Mouse (Mus musculus) neural tube, embryonic 11.5 days (tissue): ENCODE results near the gene Stfa2l1. TPM values are rescaled to one million over a fixed set of nuclear protein-coding genes. Genes with fewer than 3 reads are reported as not detected.
"Not testable (repeated sequence)": the region's sequence is repeated elsewhere in the genome, so short reads cannot be mapped to it uniquely, and the experiment has no call there.

Experiments used
- ATAC-seq: fragments of 200-750 bp; cut with Nextera tagmentation; 2 replicates; pipeline ENCODE4 v1.8.0; 2017; ENCODE audit warnings: moderate number of reproducible peaks, mild to moderate bottlenecking, moderate TSS enrichment, moderate library complexity; ENCODE audit not compliant: insufficient read depth, low FRiP score, low TSS enrichment
- DNase-seq: peaks from one replicate; pipeline ENCODE4 v3.0.0-alpha.2; 2015; ENCODE audit warnings: low spot score
- H3K27ac ChIP-seq: fragments of 300-500 bp; sonication (generic); 2 replicates; pipeline ENCODE4 v1.5.1; 2014; ENCODE audit warnings: low read depth, mild to moderate bottlenecking, low read length
- H3K27me3 ChIP-seq: fragments of 300-500 bp; sonication (generic); 2 replicates; pipeline ENCODE4 v1.6.1; 2014; ENCODE audit warnings: mild to moderate bottlenecking, low read length, mixed read lengths; ENCODE audit not compliant: control insufficient read depth, insufficient read depth
- H3K36me3 ChIP-seq: fragments of 300-500 bp; sonication (generic); 2 replicates; pipeline ENCODE4 v1.6.1; 2014; ENCODE audit warnings: mild to moderate bottlenecking, low read length, moderate library complexity, mixed read lengths; ENCODE audit not compliant: control insufficient read depth, insufficient read depth
- H3K4me1 ChIP-seq: fragments of 300-500 bp; sonication (generic); 2 replicates; pipeline ENCODE4 v1.6.1; 2014; ENCODE audit warnings: low read length, mixed read lengths; ENCODE audit not compliant: control insufficient read depth, insufficient read depth
- H3K4me2 ChIP-seq: fragments of 300-500 bp; sonication (generic); 2 replicates; pipeline ENCODE4 v1.6.1; 2014; ENCODE audit warnings: low read depth, mild to moderate bottlenecking, moderate library complexity
- H3K4me3 ChIP-seq: fragments of 300-500 bp; sonication (generic); 2 replicates; pipeline ENCODE4 v1.5.1; 2014; ENCODE audit warnings: low read depth, low read length
- H3K9ac ChIP-seq: fragments of 300-500 bp; sonication (generic); 2 replicates; pipeline ENCODE4 v1.6.1; 2014; ENCODE audit warnings: mild to moderate bottlenecking, low read length
- H3K9me3 ChIP-seq: fragments of 300-500 bp; sonication (generic); 2 replicates; pipeline ENCODE4 v1.6.1; 2016; ENCODE audit warnings: low read length; ENCODE audit not compliant: control insufficient read depth
- WGBS: fragments of 180-500 bp; shearing (Covaris S2); extraction: QIAGEN DNeasy Blood & Tissue Kit; methylation state at CpG from one replicate; pipeline ENCODE4 v1.1.7; 2014; 5-methylcytosine and 5-hydroxymethylcytosine counted together
- polyA plus RNA-seq: library from polyadenylated mRNA; unstranded; fragments of >200 nt; fragmentation: Nextera tagmentation; extraction: Ambion mirVana; gene quantifications from 2 replicates; pipeline ENCODE4 v1.2.1, GENCODE M21; 2014

Gene Stfa2l1
- not detected in 2 replicates for polyA plus RNA-seq

- Histone ChIP-seq H3K9me3 (no peaks in the 10 kb centered on the region), H3K4me2 (no peak within 1 kb of the TSS), H3K36me3 (no peaks in the 10 kb centered on the region), H3K4me1 (no peaks in the 10 kb centered on the region), H3K27ac (no peak within 1 kb of the TSS), H3K4me3 (no peak within 1 kb of the TSS), H3K27me3 (no peaks in the 10 kb centered on the region), H3K9ac (no peak within 1 kb of the TSS)
- ATAC-seq (no peak), DNase-seq (no peak)
These were observed at the start of gene Stfa2l1 for GRCm38 (mm10) chr16:36156402-36156975. Gene Stfa2l1, plus strand, starts transcription at chr16:36156811.

- not testable (repeated sequence) for H3K4me1 ChIP-seq, H3K27ac ChIP-seq, H3K9me3 ChIP-seq, H3K27me3 ChIP-seq, ATAC-seq, H3K4me3 ChIP-seq, DNase-seq, H3K4me2 ChIP-seq, H3K36me3 ChIP-seq, H3K9ac ChIP-seq
These were observed 45.1 kb upstream of the Stfa2l1 start for GRCm38 (mm10) chr16:36111486-36111885.

GRCm38 (mm10) chr16:36115751-36116150 lies 40.9 kb upstream of the Stfa2l1 start:
- H3K4me3 ChIP-seq, DNase-seq, H3K9me3 ChIP-seq, H3K4me1 ChIP-seq, H3K36me3 ChIP-seq, H3K4me2 ChIP-seq, H3K27ac ChIP-seq, ATAC-seq, H3K9ac ChIP-seq, H3K27me3 ChIP-seq: not testable (repeated sequence)
- 89% methylated on average over 6 of the region's 6 CpGs for WGBS

- Histone ChIP-seq H3K36me3 (no peaks in the 10 kb centered on the region), H3K4me3 (no peak overlapping the region), H3K4me1 (no peaks in the 10 kb centered on the region), H3K9me3 (no peaks in the 10 kb centered on the region), H3K4me2 (no peak overlapping the region), H3K27me3 (no peaks in the 10 kb centered on the region), H3K27ac (no peak overlapping the region), H3K9ac (no peak overlapping the region)
- DNase-seq, result no peak
- ATAC-seq, result no peak
- WGBS, result 92% methylated on average over 7 of the region's 7 CpGs
These were observed 28.5 kb upstream of the Stfa2l1 start for GRCm38 (mm10) chr16:36128092-36128491.

GRCm38 (mm10) chr16:36131141-36131540 lies 25.5 kb upstream of the Stfa2l1 start, which contains the start of gene Csta1:
Gene Csta1, minus strand, starts transcription at chr16:36131241.
- no peak within 1 kb of the TSS for H3K9ac ChIP-seq
- 69% methylated on average over 1 of the region's 1 CpGs for WGBS
- no peaks in the 10 kb centered on the region for H3K9me3 ChIP-seq
- ATAC-seq (no peak), DNase-seq (no peak)
- H3K27me3 ChIP-seq, result no peaks in the 10 kb centered on the region
- H3K4me1 ChIP-seq, result no peaks in the 10 kb centered on the region
- no peak within 1 kb of the TSS for H3K4me3 ChIP-seq
- H3K36me3 ChIP-seq, result no peaks in the 10 kb centered on the region
- H3K27ac ChIP-seq, result no peak within 1 kb of the TSS
- no peak within 1 kb of the TSS for H3K4me2 ChIP-seq

- H3K9ac ChIP-seq, result no peak overlapping the region
- H3K27ac ChIP-seq, result no peak overlapping the region
- ATAC-seq (no peak), DNase-seq (no peak)
- no peaks in the 10 kb centered on the region for H3K27me3 ChIP-seq
- H3K4me3 ChIP-seq, result no peak overlapping the region
- H3K9me3 ChIP-seq, result no peaks in the 10 kb centered on the region
- WGBS, result 73% methylated on average over 2 of the region's 2 CpGs
- H3K4me2 ChIP-seq, result no peak overlapping the region
- H3K36me3 ChIP-seq, result no peaks in the 10 kb centered on the region
- no peaks in the 10 kb centered on the region for H3K4me1 ChIP-seq
These were observed 18.4 kb upstream of the Stfa2l1 start for GRCm38 (mm10) chr16:36138201-36138600.

- not testable (repeated sequence) for H3K4me2 ChIP-seq, H3K27me3 ChIP-seq, H3K4me3 ChIP-seq, H3K27ac ChIP-seq, ATAC-seq, DNase-seq, H3K36me3 ChIP-seq, H3K9ac ChIP-seq, H3K9me3 ChIP-seq, H3K4me1 ChIP-seq
- 82% methylated on average over 10 of the region's 10 CpGs for WGBS
These were observed 11.2 kb downstream of the Stfa2l1 start for GRCm38 (mm10) chr16:36167841-36168240.

GRCm38 (mm10) chr16:36176108-36176507 lies 19.5 kb downstream of the Stfa2l1 start:
- no peak overlapping the region for H3K4me3 ChIP-seq
- ATAC-seq (no peak), DNase-seq (no peak)
- no peaks in the 10 kb centered on the region for H3K27me3 ChIP-seq
- H3K4me2 ChIP-seq, result no peak overlapping the region
- H3K27ac ChIP-seq, result no peak overlapping the region
- no peaks in the 10 kb centered on the region for H3K36me3 ChIP-seq
- no peaks in the 10 kb centered on the region for H3K9me3 ChIP-seq
- H3K9ac ChIP-seq, result no peak overlapping the region
- no peaks in the 10 kb centered on the region for H3K4me1 ChIP-seq

- DNase-seq (no peak), ATAC-seq (no peak)
- Histone ChIP-seq H3K4me1 (no peaks in the 10 kb centered on the region), H3K9me3 (no peaks in the 10 kb centered on the region), H3K9ac (no peak overlapping the region), H3K4me3 (no peak overlapping the region), H3K27ac (no peak overlapping the region), H3K36me3 (no peaks in the 10 kb centered on the region), H3K27me3 (no peaks in the 10 kb centered on the region), H3K4me2 (no peak overlapping the region)
- 89% methylated on average over 2 of the region's 2 CpGs for whole genome bisulfite sequencing
These were observed 23.3 kb downstream of the Stfa2l1 start for GRCm38 (mm10) chr16:36179910-36180309.
